Mouse (Mus musculus) kidney, embryonic 14.5 days (tissue): ENCODE measurements around the gene Nmu. TPM values are rescaled to one million over a fixed set of nuclear protein-coding genes. Genes with fewer than 3 reads are reported as not detected.

ENCODE experiments used
- polyA plus RNA-seq: library from polyadenylated mRNA; unstranded; fragments of >200 nt; fragmentation: Nextera tagmentation; extraction: Ambion mirVana; gene quantifications from 2 replicates; pipeline ENCODE4 v1.2.1, GENCODE M21; 2014

Gene Nmu
- polyA plus RNA-seq, 1 experiment from 2014 or later, result 0.27 TPM

Other genes with a start within 250 kb of the Nmu start
- gene Srd5a3, start 223.5 kb downstream of the Nmu start, polyA plus RNA-seq, result 26.0 and 35.3 TPM in 2 replicates
- gene Tmem165, start 179.9 kb downstream of the Nmu start, polyA plus RNA-seq, result 127 and 139 TPM in 2 replicates
- gene Clock, start 59.0 kb downstream of the Nmu start, polyA plus RNA-seq, result 11.6 and 15.5 TPM in 2 replicates
- gene Pdcl2, start 32.6 kb downstream of the Nmu start, polyA plus RNA-seq, result not detected in 2 replicates
- not detected in 2 replicates for gene Gm7271, start 120.3 kb upstream of the Nmu start, polyA plus RNA-seq
- gene Exoc1, start 165.5 kb upstream of the Nmu start, polyA plus RNA-seq, result 29.3 and 41.3 TPM in 2 replicates
- 6.4 and 10.1 TPM in 2 replicates for gene Cep135, start 224.9 kb upstream of the Nmu start, polyA plus RNA-seq